Mouse (Mus musculus) C2C12 (cell line): ENCODE results near the gene Rsl1d1. TPM values are rescaled to one million over a fixed set of nuclear protein-coding genes. Genes with fewer than 3 reads are reported as not detected.

Source experiments
- H3K27me3 ChIP-seq: one replicate; pipeline ENCODE4 v1.6.1; 2011; ENCODE audit not compliant: control insufficient read depth, insufficient read depth, insufficient read length
- H3K36me3 ChIP-seq: one replicate; pipeline ENCODE4 v1.6.1; 2011; ENCODE audit not compliant: control insufficient read depth, insufficient read depth
- H3K4me3 ChIP-seq: one replicate; pipeline ENCODE4 v1.5.1; 2011; ENCODE audit warnings: mild to moderate bottlenecking, control low read depth; ENCODE audit not compliant: poor library complexity, insufficient read depth, severe bottlenecking
- H3K79me2 ChIP-seq: one replicate; pipeline ENCODE4 v1.6.1; 2011; ENCODE audit not compliant: control insufficient read depth, insufficient read depth
- H3K79me3 ChIP-seq: one replicate; pipeline ENCODE4 v1.6.1; 2011; ENCODE audit warnings: low read depth, control low read depth
- H3ac ChIP-seq: one replicate; pipeline ENCODE3; 2011; ENCODE audit warnings: low read depth; ENCODE audit not compliant: control insufficient read depth, insufficient read length
- CEBPB ChIP-seq: IDR thresholded peaks from one replicate; pipeline ENCODE4 v1.6.1; 2011; ENCODE audit warnings: low read depth, mild to moderate bottlenecking, control low read depth, moderate library complexity
- CTCF ChIP-seq: IDR thresholded peaks from one replicate; pipeline ENCODE4 v1.5.1; 2011; ENCODE audit not compliant: control insufficient read depth, insufficient read depth, insufficient read length
- FOSL1 ChIP-seq: IDR thresholded peaks from one replicate; pipeline ENCODE4 v1.8.0; 2011; ENCODE audit warnings: mild to moderate bottlenecking, low read length; ENCODE audit not compliant: poor library complexity, insufficient read depth, severe bottlenecking
- MAX ChIP-seq: IDR thresholded peaks from one replicate; pipeline ENCODE4 v1.6.1; 2011; ENCODE audit warnings: mild to moderate bottlenecking, control low read depth
- MYOD1 ChIP-seq: IDR thresholded peaks from one replicate; pipeline ENCODE4 v1.6.1; 2011; ENCODE audit warnings: low read depth; ENCODE audit not compliant: control insufficient read depth, insufficient read length
- MYOG ChIP-seq: IDR thresholded peaks from one replicate; pipeline ENCODE4 v1.6.1; 2011; ENCODE audit not compliant: control insufficient read depth, insufficient read length; ENCODE audit errors: extremely low read depth
- USF1 ChIP-seq: IDR thresholded peaks from one replicate; pipeline ENCODE4 v1.6.1; 2011; ENCODE audit warnings: low read depth, mild to moderate bottlenecking, control low read depth, moderate library complexity
- polyA plus RNA-seq: library from polyadenylated mRNA; unstranded; fragments of >200 nt; fragmentation: generic; extraction: Trizol; gene quantifications from one replicate; pipeline ENCODE4 v1.2.1, GENCODE M21; 2012; ENCODE audit warnings: missing spikeins

Gene Rsl1d1
- polyA plus RNA-seq, 1 experiment, result 62.7 TPM

DNA sequence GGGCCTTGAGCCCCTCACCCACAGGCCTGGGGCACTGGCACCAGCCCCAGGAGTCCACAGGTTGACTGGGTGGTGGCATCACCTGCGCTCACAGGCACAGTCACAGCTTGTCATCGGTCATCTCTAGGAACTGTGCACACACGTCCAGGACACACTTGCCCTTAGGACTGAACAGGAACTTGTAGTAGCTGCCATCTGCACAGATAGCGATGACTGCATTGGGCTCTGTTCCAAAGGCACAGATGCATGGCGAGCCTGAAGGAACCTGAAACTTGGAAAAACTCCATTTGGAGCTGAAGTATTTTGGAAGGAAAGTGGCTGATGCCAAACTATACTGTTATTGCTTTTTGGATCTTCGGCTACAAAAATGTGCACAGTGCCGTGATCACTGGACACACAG is 13.0 kb downstream of the Rsl1d1 start:
- Histone ChIP-seq H3K4me3 (no peak overlapping the region), H3K36me3 (peaks cover 36% of the 10 kb centered on the region)
- no peak for TF ChIP-seq USF1
- no peak for TF ChIP-seq CEBPB
- TF ChIP-seq MYOD1, result no peak
- no peak for TF ChIP-seq MYOG
- no peak for TF ChIP-seq FOSL1
- TF ChIP-seq MAX, result no peak
- no peak for TF ChIP-seq CTCF

DNA sequence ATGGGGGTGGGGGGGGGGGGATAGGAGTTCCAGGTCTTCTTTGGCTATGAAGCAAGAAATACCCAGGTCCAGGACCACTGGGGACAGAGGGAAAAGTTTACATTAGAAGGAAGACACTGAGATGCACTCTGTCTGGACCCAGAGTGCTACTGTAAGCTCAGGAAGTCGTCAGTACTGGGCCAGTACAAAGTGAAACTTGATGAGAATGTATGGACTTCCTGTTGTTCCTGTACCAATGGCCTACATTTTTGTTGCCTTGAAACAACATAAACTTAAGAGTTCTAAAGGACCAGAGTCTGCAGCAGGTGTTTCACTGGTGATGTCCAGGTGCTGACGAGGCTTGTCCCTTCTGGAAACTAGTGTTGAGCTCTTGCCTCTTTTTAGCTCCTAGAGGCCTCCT is 25.7 kb downstream of the Rsl1d1 start:
- TF ChIP-seq FOSL1, result no peak
- no peak for TF ChIP-seq MYOG
- no peak for TF ChIP-seq MYOD1
- no peak for TF ChIP-seq CEBPB
- TF ChIP-seq CTCF, result no peak
- no peak for TF ChIP-seq USF1
- H3K79me2 ChIP-seq, result peaks cover 37% of the 10 kb centered on the region
- H3K4me3 ChIP-seq, result no peak overlapping the region
- no peak overlapping the region for H3ac ChIP-seq
- no peaks in the 10 kb centered on the region for H3K36me3 ChIP-seq
- peaks cover 27% of the 10 kb centered on the region for H3K79me3 ChIP-seq
- no peaks in the 10 kb centered on the region for H3K27me3 ChIP-seq

More for the DNA sequence above, 13.0 kb downstream of the Rsl1d1 start:
- peaks cover 2% of the 10 kb centered on the region for H3K79me3 ChIP-seq
- no peak overlapping the region for H3ac ChIP-seq
- no peaks in the 10 kb centered on the region for H3K79me2 ChIP-seq
- no peaks in the 10 kb centered on the region for H3K27me3 ChIP-seq

DNA sequence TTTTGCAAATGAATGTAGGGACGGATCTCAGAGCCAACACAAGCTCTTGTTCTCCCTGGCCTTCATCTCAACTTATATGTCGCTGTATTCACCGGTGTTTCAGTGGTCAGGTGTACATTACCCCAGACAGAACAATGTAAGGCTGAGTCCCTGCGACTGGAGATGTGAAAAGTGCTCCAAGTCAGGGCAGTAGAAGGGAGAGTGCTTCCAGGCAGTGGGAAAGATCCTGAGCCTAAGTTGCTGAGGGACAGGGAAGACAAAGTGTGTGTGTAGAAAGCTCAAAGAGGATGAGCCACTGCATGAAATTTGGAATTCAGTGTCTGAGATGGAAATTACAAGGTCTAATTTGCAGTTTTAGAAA is 26.3 kb downstream of the Rsl1d1 start:
- no peaks in the 10 kb centered on the region for H3K36me3 ChIP-seq
- peak overlapping the region; percentile 52 for H3ac ChIP-seq
- H3K79me3 ChIP-seq, result peaks cover 32% of the 10 kb centered on the region
- H3K79me2 ChIP-seq, result peaks cover 42% of the 10 kb centered on the region
- no peaks in the 10 kb centered on the region for H3K27me3 ChIP-seq
- peak overlapping the region; percentile 86 for H3K4me3 ChIP-seq
- TF ChIP-seq MYOD1 (no peak), CTCF (no peak), FOSL1 (no peak), USF1 (no peak), MYOG (no peak), MAX (no peak), CEBPB (no peak)

DNA sequence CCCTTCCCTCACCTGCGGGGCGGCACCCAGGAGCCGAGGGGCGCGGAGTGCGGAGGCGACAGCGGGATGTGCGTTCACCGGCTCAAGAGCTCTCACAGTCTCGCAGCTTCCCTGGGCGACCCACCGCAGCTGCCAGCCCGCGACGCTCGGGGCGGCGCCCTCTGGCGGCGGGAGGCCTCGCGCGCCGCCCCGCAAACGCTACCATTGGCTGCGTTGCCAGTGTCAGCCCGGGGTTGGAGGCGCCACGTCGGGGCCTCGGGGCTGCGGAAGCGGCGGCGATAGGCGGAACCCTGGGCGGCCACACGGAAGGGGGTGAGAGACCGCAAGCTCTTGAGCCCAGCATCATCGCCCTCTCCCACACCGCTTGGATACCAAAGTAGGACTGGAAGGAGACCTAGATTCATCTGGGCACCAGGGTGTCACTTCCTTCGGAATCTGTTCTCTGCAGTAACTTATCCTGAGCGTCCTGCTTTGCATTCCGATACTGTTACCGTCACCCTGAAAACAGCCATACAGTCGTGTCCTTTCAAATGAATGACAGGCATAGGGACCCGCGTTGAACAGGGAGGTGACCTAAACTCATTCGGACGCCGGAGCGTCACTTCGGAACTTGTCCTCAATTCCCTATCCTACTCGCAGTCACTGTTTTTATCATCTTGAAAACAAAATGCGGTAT is 26.8 kb downstream of the Rsl1d1 start, which contains the start of gene Zc3h7a:
TSS of gene Zc3h7a (minus strand) at position 186 of the 676 bp plus-strand sequence.
- Histone ChIP-seq H3K79me3 (peaks cover 37% of the 10 kb centered on the region), H3K79me2 (peaks cover 47% of the 10 kb centered on the region)

DNA sequence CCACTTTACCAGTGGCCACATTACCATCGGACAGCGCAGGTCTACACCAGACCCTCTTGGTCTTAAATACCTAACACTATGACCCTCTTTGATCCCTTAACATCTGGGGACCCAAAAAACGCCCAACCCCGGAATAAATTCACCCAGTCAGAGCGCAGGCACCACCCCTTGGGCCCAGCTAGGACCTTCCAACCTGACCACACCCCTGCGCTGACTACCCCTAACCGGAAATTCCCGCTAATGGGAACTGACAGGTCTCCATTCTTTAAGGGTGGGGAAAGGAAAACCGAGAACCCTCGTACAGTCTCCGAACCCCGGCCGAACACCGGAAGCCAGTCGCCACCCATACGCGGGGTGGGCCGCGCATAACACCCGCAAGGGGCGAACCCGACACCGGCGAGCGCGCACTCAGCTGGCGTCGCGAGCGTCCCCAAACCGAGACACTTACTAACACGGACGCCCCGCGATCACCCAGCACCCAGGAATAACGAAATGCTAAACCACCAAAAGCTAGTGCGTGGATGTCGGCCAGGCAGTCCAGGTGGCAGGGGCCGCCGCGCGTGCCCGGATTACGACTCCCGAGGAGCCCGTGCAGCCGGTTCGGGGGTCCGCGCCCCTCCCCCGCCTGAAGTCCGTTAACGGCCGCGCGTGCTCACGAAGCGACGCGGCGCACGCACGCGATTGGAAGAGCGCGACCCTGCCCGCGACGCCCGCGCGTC is 27.5 kb downstream of the Rsl1d1 start:
- no peak for TF ChIP-seq MYOG
- TF ChIP-seq MAX, result no peak
- TF ChIP-seq FOSL1, result no peak
- no peak for TF ChIP-seq CEBPB
- no peak for TF ChIP-seq USF1
- TF ChIP-seq MYOD1, result no peak
- TF ChIP-seq CTCF, result no peak
- peak overlapping the region; percentile 86 for H3K4me3 ChIP-seq
- H3K27me3 ChIP-seq, result no peaks in the 10 kb centered on the region
- H3K79me3 ChIP-seq, result peaks cover 44% of the 10 kb centered on the region
- no peaks in the 10 kb centered on the region for H3K36me3 ChIP-seq
- H3ac ChIP-seq, result peak overlapping the region; percentile 74
- peaks cover 54% of the 10 kb centered on the region for H3K79me2 ChIP-seq

More for the DNA sequence above, 26.8 kb downstream of the Rsl1d1 start, which contains the start of gene Zc3h7a:
- Histone ChIP-seq H3ac (peak within 1 kb of the TSS; percentile 74), H3K4me3 (peak within 1 kb of the TSS; percentile 86), H3K36me3 (no peaks in the 10 kb centered on the region), H3K27me3 (no peaks in the 10 kb centered on the region)
- peak; percentile 47 for TF ChIP-seq MAX
- TF ChIP-seq USF1, result no peak
- no peak for TF ChIP-seq MYOD1
- TF ChIP-seq CTCF, result peak; percentile 97
- TF ChIP-seq FOSL1, result no peak
- no peak for TF ChIP-seq CEBPB
- TF ChIP-seq MYOG, result no peak
